Mouse (Mus musculus): ENCODE results near the gene Rbm20. TPM values are rescaled to one million over a fixed set of nuclear protein-coding genes. Genes with fewer than 3 reads are reported as not detected.
"Not testable (repeated sequence)": the region's sequence is repeated elsewhere in the genome, so short reads cannot be mapped to it uniquely, and the experiment has no call there.

Gene Rbm20
- polyA plus RNA-seq, 1 experiment from 2014 or later, result 0.51 TPM

- ATAC-seq (ENCODE audit: low FRiP score), result no peak
- Histone ChIP-seq H3K4me1 (replicated peaks) (peaks cover 23% of the 10 kb centered on the region), H3K9me3 (no peaks in the 10 kb centered on the region), H3K9ac (peak overlapping the region; percentile 93), H3K4me3 (peak overlapping the region; percentile 96), H3K27ac (no peak overlapping the region), H3K36me3 (peaks cover 9% of the 10 kb centered on the region), H3K4me2 (peak overlapping the region; percentile 67), H3K27me3 (no peaks in the 10 kb centered on the region)
- WGBS, result 79% methylated on average over 7 of the region's 7 CpGs
These were observed 227.9 kb downstream of the Rbm20 start for GRCm38 (mm10) chr19:53904833-53905480.

- ATAC-seq (ENCODE audit: low FRiP score), result no peak
- H3K27ac ChIP-seq, result no peak overlapping the region
- no peak overlapping the region for H3K4me2 ChIP-seq
- no peaks in the 10 kb centered on the region for H3K27me3 ChIP-seq
- H3K9me3 ChIP-seq, result no peaks in the 10 kb centered on the region
- no peak overlapping the region for H3K9ac ChIP-seq
- H3K4me1 ChIP-seq (replicated peaks), result peaks cover 23% of the 10 kb centered on the region
- 77% methylated on average over 6 of the region's 6 CpGs for whole genome bisulfite sequencing
- no peak overlapping the region for H3K4me3 ChIP-seq
- peaks cover 20% of the 10 kb centered on the region for H3K36me3 ChIP-seq
These were observed 229.1 kb downstream of the Rbm20 start for GRCm38 (mm10) chr19:53906033-53906702.

GRCm38 (mm10) chr19:53906703-53907070 lies 229.6 kb downstream of the Rbm20 start:
- Histone ChIP-seq H3K36me3 (peaks cover 23% of the 10 kb centered on the region), H3K4me1 (replicated peaks) (peaks cover 23% of the 10 kb centered on the region)
- H3K9ac ChIP-seq; H3K9me3 ChIP-seq; H3K27ac ChIP-seq; H3K4me2 ChIP-seq; ATAC-seq (ENCODE audit: low FRiP score); H3K27me3 ChIP-seq; H3K4me3 ChIP-seq: not testable (repeated sequence)

- Histone ChIP-seq H3K4me1 (replicated peaks) (no peaks in the 10 kb centered on the region), H3K27ac (no peak overlapping the region), H3K27me3 (no peaks in the 10 kb centered on the region), H3K4me3 (no peak overlapping the region), H3K9me3 (no peaks in the 10 kb centered on the region), H3K4me2 (no peak overlapping the region), H3K36me3 (peaks cover 90% of the 10 kb centered on the region), H3K9ac (no peak overlapping the region)
- ATAC-seq (ENCODE audit: low FRiP score), result no peak
- 95% methylated on average over 4 of the region's 4 CpGs for WGBS
These were observed 237.8 kb downstream of the Rbm20 start for GRCm38 (mm10) chr19:53914950-53915349.

Other genes with a start within 250 kb of the Rbm20 start
- 1.6 and 2.3 TPM in 2 replicates for gene Dusp5, start 148.2 kb upstream of the Rbm20 start, polyA plus RNA-seq (2015; fragmentation: Nextera tagmentation; extraction: Ambion mirVana)
- gene Nutf2-ps1, start 88.2 kb upstream of the Rbm20 start, polyA plus RNA-seq (2015; fragmentation: Nextera tagmentation; extraction: Ambion mirVana), result 283 and 310 TPM in 2 replicates
- 68.0 and 69.6 TPM in 2 replicates for gene Smc3, start 76.9 kb upstream of the Rbm20 start, polyA plus RNA-seq (2015; fragmentation: Nextera tagmentation; extraction: Ambion mirVana)
- gene Pdcd4, start 214.9 kb downstream of the Rbm20 start, polyA plus RNA-seq (2015; fragmentation: Nextera tagmentation; extraction: Ambion mirVana), result 75.4 and 82.8 TPM in 2 replicates

Data from hindbrain, embryonic 13.5 days (tissue).